Mouse (Mus musculus) heart, postnatal 14 days (tissue): ENCODE measurements around the gene Yeats2. TPM values are rescaled to one million over a fixed set of nuclear protein-coding genes. Genes with fewer than 3 reads are reported as not detected.
"Not testable (repeated sequence)": the region's sequence is repeated elsewhere in the genome, so short reads cannot be mapped to it uniquely, and the experiment has no call there.

ENCODE experiments used
- DNase-seq, 2 experiments: peaks; one replicate each; pipeline ENCODE4 v3.0.0; 2021 to 2022
- intact Hi-C: fragments of 180-260 bp; cut with DNase I; formaldehyde crosslinking; loops from one replicate; pipeline ENCODE4 v1.15.1; 2025
- long read RNA-seq, 2 experiments: library from polyadenylated mRNA; stranded (forward); transcript quantifications; one replicate each; pipeline ENCODE4 v2.0.0; 2021
- total RNA-seq, 2 experiments: library from RNA; stranded (reverse); gene quantifications; 2 replicates each; pipeline ENCODE4 v1.2.3; 2021

Yeats2 gene
- total RNA-seq = 10 to 100 TPM; 17.4 to 21.0 TPM
- long read RNA-seq, experiment 1, full-length matches to known transcripts = 3 of 12 reads
- long read RNA-seq, experiment 1, partial matches to known transcripts = 6 of 12 reads
- long read RNA-seq, experiment 1, other reads (novel, unspliced or antisense) = 3 of 12 reads
- long read RNA-seq, experiment 2, full-length matches to known transcripts = 1 of 8 reads
- long read RNA-seq, experiment 2, partial matches to known transcripts = 2 of 8 reads
- long read RNA-seq, experiment 2, other reads (novel, unspliced or antisense) = 5 of 8 reads

DNA sequence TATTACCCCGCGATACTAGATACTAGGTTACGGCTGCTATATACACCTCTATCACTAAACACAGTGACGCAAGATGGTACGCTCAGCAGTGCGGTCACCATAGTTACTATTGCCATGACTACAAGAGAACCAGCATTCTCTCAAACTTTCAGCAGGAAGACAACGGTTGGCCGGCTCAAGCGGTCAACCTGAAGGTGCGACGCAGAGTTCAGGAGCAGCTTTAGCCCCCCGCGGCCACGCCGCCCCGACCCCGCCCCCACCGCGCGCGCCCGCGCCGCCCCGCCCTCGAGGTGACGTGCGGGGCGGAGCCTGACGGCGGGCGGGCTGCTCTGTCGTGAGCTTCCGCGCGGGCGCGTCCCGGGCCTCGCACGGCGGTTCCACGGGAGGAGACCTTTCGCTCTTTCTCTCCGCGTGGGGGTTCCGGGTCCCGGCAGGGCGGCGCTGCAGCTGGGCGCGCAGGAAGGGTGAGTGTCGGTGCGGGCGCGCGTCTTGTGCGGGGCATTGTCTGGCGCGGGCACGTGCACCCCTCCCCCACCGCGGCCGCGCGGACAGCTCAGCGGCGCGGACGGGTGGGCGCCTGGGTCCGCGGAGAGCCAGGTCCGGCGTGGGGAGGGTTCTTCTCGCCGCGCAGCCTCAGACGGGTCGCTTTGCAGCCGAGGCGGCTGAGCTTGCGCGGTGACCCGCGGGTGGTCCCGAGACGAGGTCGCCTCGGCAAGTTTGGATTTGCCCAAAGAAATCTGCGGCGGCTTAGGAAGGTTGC, at the start of gene Yeats2:
Gene Yeats2 (plus strand): TSS at position 292 of the 760 bp plus-strand sequence.
- intact Hi-C loops = loop anchor here (5.0 kb wide), 1 partner anchor 44 kb away; the partner anchor contains the start of gene Klhl24
- peak; percentile 85 to 87 for DNase-seq

- DNase-seq = no peak
- intact Hi-C loops = loop anchor here (5.0 to 10.0 kb wide), 4 partner anchors 46 to 371 kb away; partner anchors contain the start of genes Klhl6 and Yeats2
Observed at GRCm38 (mm10) chr16:20095966-20096365, 44.9 kb upstream of the Yeats2 start.

DNA sequence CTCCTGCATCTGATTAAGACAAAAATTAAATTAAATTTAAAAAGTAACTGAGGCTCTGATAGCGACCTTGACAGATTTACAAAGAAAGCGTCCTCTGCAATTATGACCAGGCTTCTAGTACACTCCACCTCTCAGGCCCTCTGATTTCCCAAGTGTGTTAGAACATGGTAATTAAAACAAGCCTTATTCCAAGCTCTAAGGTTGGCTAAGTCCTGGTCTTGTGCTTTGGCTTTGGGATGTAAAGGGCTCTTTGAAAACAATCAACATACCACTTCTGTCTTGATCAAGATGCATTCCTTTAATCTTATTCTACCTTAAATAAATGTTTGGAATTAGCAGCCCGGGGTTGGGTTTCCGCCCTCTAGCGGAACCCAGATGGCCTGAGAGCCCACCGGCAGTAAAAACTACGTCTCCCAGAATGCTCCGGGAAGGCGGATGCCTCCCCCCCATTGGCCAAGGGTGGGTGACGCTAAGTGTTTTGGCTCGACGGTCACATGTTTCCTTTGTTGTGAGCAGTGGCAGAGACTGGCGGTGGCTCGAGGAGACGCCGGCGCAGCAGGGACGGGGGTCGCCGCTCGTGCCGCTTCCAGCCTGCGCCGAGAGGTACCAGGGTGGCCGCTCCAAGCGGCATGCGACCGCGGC, 43.7 kb upstream of the Yeats2 start, which contains the start of gene Klhl24:
Gene Klhl24 (plus strand): TSS at position 474 of the 642 bp plus-strand sequence.
- intact Hi-C loops = loop anchor here (5.0 to 10.0 kb wide), 4 partner anchors 45 to 372 kb away; partner anchors contain the start of genes Klhl6 and Yeats2
- DNase-seq = peak; percentile 90 to 92

DNA sequence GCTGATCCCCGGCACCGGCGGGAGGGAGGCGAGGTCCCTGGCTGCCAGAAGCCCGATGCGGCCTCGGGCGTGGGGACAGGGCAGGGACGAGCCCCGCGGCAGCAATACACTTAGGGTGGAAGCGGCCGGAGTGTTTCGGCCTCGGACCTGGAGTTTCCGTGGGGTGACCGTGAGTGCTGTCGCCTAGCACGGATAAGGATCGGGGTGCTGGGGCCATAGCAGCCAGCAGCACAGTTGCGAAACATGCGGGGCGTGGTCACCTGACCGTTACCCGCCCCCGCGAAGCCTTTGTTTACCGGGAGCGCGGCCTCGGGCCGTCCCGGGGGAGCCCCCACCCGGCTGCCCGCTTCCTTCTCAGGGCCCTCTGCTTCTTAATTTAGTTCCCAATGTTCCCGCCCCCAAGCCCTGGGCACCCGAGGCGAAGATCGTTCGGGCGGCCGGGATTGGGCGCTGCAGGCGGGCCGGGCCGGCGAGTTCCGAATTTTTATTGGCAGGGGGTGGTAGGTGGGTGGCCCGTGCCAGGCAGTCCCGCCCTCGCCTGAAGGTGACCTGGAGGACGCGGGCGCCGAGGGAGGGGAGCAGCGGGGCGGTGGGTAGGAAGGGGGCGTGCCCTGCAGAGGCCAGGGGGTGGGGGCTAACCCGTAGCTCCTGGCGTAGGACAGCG, 43.0 kb upstream of the Yeats2 start:
- DNase-seq = peak; percentile 95
- intact Hi-C loops = loop anchor here (5.0 to 10.0 kb wide), 4 partner anchors 44 to 373 kb away; partner anchors contain the start of genes Klhl6 and Yeats2

DNA sequence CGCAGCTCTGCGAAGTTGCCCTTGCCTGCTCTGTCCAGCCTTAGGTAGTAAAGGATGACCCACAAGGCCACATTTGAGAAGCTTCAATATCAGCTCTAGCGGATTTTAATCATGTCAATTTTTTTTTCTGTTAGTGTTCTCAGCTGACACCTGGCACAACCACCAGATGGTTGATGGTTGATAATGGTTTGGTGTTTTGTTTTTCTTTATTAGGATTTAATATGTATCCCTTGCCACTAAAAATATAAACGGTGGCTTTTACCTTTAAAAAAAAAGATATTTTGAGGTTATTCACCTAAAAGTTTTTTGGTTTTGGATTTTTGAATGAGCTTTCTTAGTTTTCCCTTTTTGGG, 42.5 kb upstream of the Yeats2 start:
- no peak for DNase-seq
- intact Hi-C loops = loop anchor here (5.0 to 10.0 kb wide), 4 partner anchors 44 to 374 kb away; partner anchors contain the start of genes Klhl6 and Yeats2

- intact Hi-C loops = loop anchor here (5.0 to 10.0 kb wide), 4 partner anchors 43 to 374 kb away; partner anchors contain the start of genes Klhl6 and Yeats2
Observed at GRCm38 (mm10) chr16:20098866-20099629, 41.8 kb upstream of the Yeats2 start.

GRCm38 (mm10) chr16:20106996-20107395, 33.9 kb upstream of the Yeats2 start:
- intact Hi-C loops = no loop called here
- DNase-seq = no peak

More at GRCm38 (mm10) chr16:20098866-20099629, 41.8 kb upstream of the Yeats2 start:
- DNase-seq = no peak

- no peak for DNase-seq
- intact Hi-C loops = no loop called here
Observed at GRCm38 (mm10) chr16:20108961-20109360, 31.9 kb upstream of the Yeats2 start.

GRCm38 (mm10) chr16:20112649-20113048, 28.2 kb upstream of the Yeats2 start:
- intact Hi-C loops = no loop called here
- no peak for DNase-seq

DNA sequence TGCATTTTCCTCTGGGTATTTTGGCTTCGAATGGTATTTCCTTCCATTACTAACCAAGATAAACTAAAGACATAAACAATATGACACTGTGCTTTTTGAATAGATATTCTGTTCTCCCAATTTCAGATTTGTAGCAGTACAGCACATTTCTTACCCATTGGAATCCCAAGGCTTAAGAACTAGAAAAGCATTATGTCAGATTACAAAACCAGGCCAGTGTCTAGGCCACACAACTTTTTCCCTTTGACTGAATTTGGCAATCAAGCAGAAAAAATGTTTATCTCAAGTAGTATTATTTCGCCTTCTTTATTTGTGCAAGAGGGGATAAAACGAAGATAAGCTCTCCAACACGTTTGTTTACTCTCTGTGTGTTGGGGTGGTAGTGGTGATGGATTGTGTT, 24.8 kb upstream of the Yeats2 start:
- no peak for DNase-seq
- intact Hi-C loops = no loop called here

DNA sequence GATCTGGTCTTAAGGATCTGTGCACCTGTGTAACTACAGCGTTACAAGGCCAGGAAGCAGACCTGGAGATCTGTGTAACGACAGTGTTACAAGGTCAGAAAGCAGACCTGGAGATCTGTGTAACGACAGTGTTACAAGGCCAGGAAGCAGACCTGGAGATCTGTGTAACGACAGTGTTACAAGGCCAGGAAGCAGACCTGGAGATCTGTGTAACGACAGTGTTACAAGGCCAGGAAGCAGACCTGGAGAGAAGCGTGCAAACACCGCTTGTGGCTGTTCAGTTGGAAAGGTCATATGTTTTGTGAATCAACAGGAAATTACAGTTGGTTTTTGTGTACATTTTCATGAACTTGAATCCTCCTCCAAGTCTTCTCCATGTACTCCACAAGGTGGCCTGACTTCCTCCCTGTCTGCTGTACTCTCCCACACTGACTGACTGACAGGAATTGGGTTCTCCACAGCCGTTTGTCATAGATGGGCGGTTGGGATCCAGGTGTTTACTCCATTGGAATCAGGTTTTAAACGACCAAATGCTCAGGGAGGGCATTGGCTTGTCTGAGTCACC, 14.5 kb upstream of the Yeats2 start:
- DNase-seq, intact Hi-C loops: not testable (repeated sequence)

DNA sequence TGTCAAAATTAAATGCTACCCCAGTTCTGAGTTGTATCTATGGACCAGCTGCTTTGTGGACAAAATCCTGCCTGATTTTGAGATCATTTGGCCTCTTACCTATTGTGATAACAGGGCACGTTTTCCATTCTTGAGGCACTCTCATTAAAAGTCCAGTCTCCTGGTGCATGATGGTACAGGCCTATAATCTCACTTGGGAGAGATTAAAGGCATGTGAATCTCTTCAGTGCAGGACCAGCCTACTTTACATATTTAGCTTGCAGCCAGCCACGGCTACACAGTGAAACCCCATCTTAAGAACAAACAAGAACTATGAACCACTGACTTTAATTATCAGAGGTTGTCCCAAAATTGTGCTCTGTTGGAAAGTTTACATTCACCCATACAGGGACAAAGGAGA, 10.5 kb upstream of the Yeats2 start:
- intact Hi-C loops = no loop called here
- DNase-seq = no peak

- DNase-seq = no peak
- intact Hi-C loops = loop anchor here (5.0 kb wide), 1 partner anchor 47 kb away; the partner anchor contains the start of gene Klhl24
Observed at GRCm38 (mm10) chr16:20144568-20144967, 3.7 kb downstream of the Yeats2 start.

DNA sequence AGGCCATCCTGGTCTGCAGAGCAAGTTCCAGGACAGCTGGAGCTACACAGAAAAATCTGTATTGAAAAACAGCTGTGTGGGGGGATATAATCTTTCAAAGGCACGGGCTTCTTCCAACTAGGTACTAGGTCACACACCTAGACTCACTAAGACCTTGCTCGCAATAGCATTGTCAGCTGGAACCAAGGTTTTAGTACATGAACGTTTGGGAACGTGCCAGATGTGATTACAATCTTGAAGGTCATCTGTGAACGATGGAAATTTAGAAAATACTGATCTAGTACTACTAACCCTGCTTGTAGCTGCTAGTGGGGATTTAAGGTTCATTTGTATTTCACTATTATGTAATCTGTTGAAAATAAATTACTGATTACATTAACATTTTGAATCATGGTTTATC, 11.1 kb downstream of the Yeats2 start:
- intact Hi-C loops = no loop called here
- DNase-seq = peak in 1 of 2 experiments; percentile 16

DNA sequence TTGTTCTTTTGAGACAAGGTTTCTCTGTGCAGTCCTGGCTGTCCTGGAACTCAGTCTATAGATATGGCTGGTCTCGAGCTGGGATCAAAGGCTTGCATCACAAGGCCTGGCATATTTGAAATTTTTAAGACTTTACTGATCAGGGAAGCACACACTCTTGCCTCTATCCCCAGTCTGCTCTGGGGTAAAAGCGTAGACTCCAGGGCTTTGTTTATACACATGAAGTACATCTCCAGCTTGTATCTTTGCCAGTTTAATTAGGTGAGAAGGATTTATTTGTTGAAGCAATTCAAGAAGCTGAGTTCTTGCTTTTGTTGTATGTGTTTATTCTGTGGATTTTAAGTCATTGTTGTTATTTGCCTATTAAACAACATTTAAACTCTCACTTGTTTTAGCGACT, 12.9 kb downstream of the Yeats2 start:
- no peak for DNase-seq
- intact Hi-C loops = no loop called here

DNA sequence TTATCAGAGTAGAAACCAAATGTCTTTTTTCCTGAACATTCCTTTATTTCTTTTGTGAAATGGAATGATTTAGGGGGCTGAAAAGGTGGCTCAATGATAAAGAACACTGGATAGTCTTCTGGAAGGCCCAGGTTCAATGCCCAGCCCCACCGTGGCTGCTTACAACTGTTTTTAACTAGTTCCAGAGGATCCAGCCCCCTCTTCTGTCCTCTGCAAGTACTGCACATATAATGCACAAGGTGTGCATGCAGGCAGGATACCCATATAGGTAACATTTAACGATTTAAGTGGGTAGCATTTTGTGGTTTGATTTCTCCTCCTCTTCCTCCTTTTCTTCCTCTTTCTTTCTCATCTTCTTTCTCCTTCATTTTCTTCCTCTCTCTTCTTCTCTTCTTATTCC, 19.3 kb downstream of the Yeats2 start:
- intact Hi-C loops = no loop called here
- DNase-seq = no peak

DNA sequence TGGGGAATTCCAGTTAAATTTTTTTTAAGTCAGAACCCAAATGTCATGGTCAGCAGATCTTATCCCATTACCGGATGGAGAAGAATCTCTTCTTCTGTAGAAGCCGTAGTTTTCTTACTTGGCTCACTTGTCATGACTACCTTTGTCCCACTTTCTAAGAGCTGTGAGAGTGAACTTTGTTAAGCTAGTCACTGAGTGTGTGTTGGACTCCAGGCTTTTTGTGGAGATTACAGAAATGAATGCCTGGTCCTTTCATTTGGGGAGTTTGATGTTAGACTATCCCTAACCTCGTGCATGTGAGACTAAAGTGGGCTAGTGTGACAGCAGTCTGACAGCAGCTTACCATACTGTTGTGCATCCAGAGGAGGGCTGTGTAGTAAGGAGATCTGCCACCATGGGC, 28.2 kb downstream of the Yeats2 start:
- DNase-seq = no peak
- intact Hi-C loops = no loop called here

DNA sequence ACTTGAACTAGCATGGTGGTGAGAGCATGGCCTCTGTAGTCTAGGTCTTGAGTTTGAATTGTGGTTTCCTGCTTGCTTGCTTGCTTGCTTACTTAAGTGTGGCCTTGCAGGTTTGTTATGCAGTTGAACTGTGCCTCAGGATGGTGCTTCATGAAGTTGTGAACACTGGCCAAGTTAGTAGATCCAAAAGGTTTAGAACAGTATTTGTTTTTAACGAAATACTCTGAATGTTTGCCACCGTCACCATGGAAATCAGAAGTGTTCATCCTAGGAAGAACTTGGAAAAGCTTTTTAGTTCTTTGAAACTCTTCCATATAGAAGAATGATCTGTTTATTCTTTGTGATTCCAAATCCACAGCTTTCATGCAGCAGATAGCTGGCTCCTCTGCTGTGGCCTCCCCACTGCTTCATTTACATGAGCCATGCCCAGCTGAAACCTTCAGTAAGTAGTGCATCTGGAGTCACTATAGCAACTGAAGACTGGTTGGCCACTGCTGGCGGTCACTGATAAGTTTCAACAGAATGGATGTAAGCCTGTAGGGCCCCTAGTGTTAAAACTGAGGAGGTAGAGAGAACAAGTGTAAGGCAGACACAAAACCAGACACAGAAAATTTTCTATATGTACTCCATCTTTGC, 28.7 kb downstream of the Yeats2 start:
- DNase-seq = peak in 1 of 2 experiments; percentile 20
- intact Hi-C loops = no loop called here
